Mouse (Mus musculus) telencephalon, adult 2 months (tissue): ENCODE results near the gene Tbc1d30.

Experiments used
- DNase-seq: peaks from one replicate; pipeline ENCODE4 v3.0.0-alpha.2; 2011; ENCODE audit warnings: low read depth, low spot score

Tbc1d30 gene

GRCm38 (mm10) chr10:121314186-121314585, 36.9 kb downstream of the Tbc1d30 start:
- no peak for DNase-seq

GRCm38 (mm10) chr10:121313049-121313448, 38.0 kb downstream of the Tbc1d30 start:
- no peak for DNase-seq

- DNase-seq, result no peak
Measured at GRCm38 (mm10) chr10:121310511-121311221, 40.4 kb downstream of the Tbc1d30 start.

GRCm38 (mm10) chr10:121309801-121310510, 41.1 kb downstream of the Tbc1d30 start:
- no peak for DNase-seq

- no peak for DNase-seq
Measured at GRCm38 (mm10) chr10:121309123-121309655, 41.9 kb downstream of the Tbc1d30 start.

- no peak for DNase-seq
Measured at GRCm38 (mm10) chr10:121305441-121305840, 45.6 kb downstream of the Tbc1d30 start.

GRCm38 (mm10) chr10:121303559-121303958, 47.5 kb downstream of the Tbc1d30 start:
- DNase-seq, result peak; percentile 67

GRCm38 (mm10) chr10:121301868-121302267, 49.2 kb downstream of the Tbc1d30 start:
- DNase-seq, result no peak

GRCm38 (mm10) chr10:121300659-121301058, 50.4 kb downstream of the Tbc1d30 start:
- no peak for DNase-seq

GRCm38 (mm10) chr10:121297054-121297701, 53.9 kb downstream of the Tbc1d30 start:
- peak; percentile 79 for DNase-seq

GRCm38 (mm10) chr10:121294471-121294870, 56.6 kb downstream of the Tbc1d30 start:
- DNase-seq, result no peak

- no peak for DNase-seq
Measured at GRCm38 (mm10) chr10:121293829-121294228, 57.2 kb downstream of the Tbc1d30 start.

- no peak for DNase-seq
Measured at GRCm38 (mm10) chr10:121291272-121291917, 59.7 kb downstream of the Tbc1d30 start.

- peak; percentile 93 for DNase-seq
Measured at GRCm38 (mm10) chr10:121290682-121291078, 60.4 kb downstream of the Tbc1d30 start.

- DNase-seq, result no peak
Measured at GRCm38 (mm10) chr10:121289970-121290681, 61.0 kb downstream of the Tbc1d30 start.

GRCm38 (mm10) chr10:121282926-121283325, 68.2 kb downstream of the Tbc1d30 start:
- DNase-seq, result no peak

- no peak for DNase-seq
Measured at GRCm38 (mm10) chr10:121282436-121282835, 68.6 kb downstream of the Tbc1d30 start.

- DNase-seq, result peak; percentile 90
Measured at GRCm38 (mm10) chr10:121280943-121281342, 70.1 kb downstream of the Tbc1d30 start.

- no peak for DNase-seq
Measured at GRCm38 (mm10) chr10:121277022-121277471, 74.0 kb downstream of the Tbc1d30 start.

- no peak for DNase-seq
Measured at GRCm38 (mm10) chr10:121274964-121275363, 76.1 kb downstream of the Tbc1d30 start.

GRCm38 (mm10) chr10:121271002-121271401, 80.1 kb downstream of the Tbc1d30 start:
- DNase-seq, result no peak
